Mouse (Mus musculus) E14TG2a.4 (cell line): ENCODE measurements around the gene Syt1.

Experiments
- H3K27me3 ChIP-seq: 2 replicates; pipeline ENCODE4 v1.6.1; 2014; ENCODE audit warnings: low read length, control low read depth; ENCODE audit not compliant: insufficient read depth
- H3K36me3 ChIP-seq: 2 replicates; pipeline ENCODE4 v1.6.1; 2014; ENCODE audit warnings: low read length, control low read depth; ENCODE audit not compliant: insufficient read depth
- H3K4me1 ChIP-seq: replicated peaks from 2 replicates; pipeline ENCODE4 v1.6.1; 2014; ENCODE audit warnings: low read depth, low read length, control low read depth
- H3K4me3 ChIP-seq: replicated peaks from 2 replicates; pipeline ENCODE4 v1.5.1; 2014; ENCODE audit warnings: mild to moderate bottlenecking, low read length
- H3K9me3 ChIP-seq: 2 replicates; pipeline ENCODE4 v1.6.1; 2014; ENCODE audit warnings: low read length, control low read depth
- CTCF ChIP-seq: conservative IDR thresholded peaks from 2 replicates; pipeline ENCODE4 v1.5.1; 2014; ENCODE audit warnings: low read length
- NANOG ChIP-seq: IDR thresholded peaks from 2 replicates; pipeline ENCODE4 v1.6.1; 2014; ENCODE audit warnings: borderline replicate concordance, low read length, mixed read lengths
- POU5F1 ChIP-seq: IDR thresholded peaks from 2 replicates; pipeline ENCODE4 v1.6.1; 2014; ENCODE audit warnings: low read length, borderline replicate concordance

Syt1 gene

DNA sequence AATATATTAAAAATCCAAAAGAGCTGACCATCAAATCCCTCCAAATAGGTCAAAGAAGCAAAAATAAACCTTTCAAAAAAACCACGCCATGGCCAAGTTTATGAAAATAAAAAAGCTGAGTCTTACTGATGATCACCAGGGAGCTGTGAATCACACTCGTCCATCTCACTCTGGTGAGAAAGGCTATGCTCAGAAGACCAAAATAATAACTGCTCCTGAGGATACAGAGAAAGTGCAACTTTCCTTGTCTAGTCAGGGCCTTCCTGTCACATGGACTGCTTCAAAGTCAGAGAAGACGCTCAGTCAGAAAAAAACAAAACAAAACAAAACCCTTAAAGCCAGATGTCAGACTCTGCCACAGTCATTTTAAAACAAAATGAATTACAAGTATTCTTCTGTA is 350.5 kb downstream of the Syt1 start:
- H3K27me3 ChIP-seq, result no peaks in the 10 kb centered on the region
- H3K9me3 ChIP-seq, result no peaks in the 10 kb centered on the region
- TF ChIP-seq POU5F1 (no peak), CTCF (no peak), NANOG (no peak)
- H3K36me3 ChIP-seq, result no peaks in the 10 kb centered on the region
- H3K4me1 ChIP-seq, result no peaks in the 10 kb centered on the region
- H3K4me3 ChIP-seq, result no peak overlapping the region

DNA sequence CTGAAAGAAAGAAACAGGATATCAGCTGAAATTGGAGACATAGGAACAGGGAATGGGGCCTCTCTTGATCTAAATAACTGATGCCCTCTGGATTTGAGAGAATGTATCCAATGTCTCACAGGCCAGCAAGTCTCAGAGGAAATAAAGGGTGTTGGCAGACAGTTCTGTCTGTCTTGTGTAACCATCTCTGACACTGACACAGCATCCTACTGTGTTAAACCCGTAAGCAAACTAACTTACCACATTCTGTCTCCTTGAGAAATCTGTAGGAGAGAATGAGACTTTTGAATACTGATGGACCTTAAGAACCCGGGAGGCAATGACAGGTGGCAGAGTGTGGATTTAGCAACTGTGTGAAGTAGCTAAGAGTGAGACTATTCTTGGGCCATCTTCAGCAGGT is 352.5 kb downstream of the Syt1 start:
- H3K4me3 ChIP-seq, result no peak overlapping the region
- TF ChIP-seq CTCF, result no peak
- no peak for TF ChIP-seq NANOG
- H3K9me3 ChIP-seq, result no peaks in the 10 kb centered on the region
- H3K27me3 ChIP-seq, result no peaks in the 10 kb centered on the region
- H3K4me1 ChIP-seq, result no peaks in the 10 kb centered on the region
- H3K36me3 ChIP-seq, result no peaks in the 10 kb centered on the region

DNA sequence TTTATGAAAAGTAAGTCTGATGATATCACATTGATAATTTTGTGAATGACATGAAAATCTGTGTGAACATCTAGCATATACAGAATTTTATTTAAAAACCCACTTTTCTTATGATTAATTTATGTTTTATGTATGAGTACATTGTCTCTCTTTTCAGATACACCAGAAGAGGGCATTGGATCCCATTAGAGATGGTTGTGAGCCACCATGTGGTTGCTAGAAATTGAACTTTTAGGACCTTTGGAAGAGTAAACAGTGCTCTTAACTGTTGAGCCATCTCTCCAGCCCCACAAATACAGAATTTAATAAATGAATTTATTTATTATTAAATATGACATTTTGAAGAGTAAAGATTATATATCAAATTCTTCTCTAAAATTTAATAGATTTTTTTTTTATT is 353.1 kb downstream of the Syt1 start:
- H3K4me3 ChIP-seq, result no peak overlapping the region
- H3K9me3 ChIP-seq, result no peaks in the 10 kb centered on the region
- H3K4me1 ChIP-seq, result no peaks in the 10 kb centered on the region
- no peak for TF ChIP-seq NANOG
- TF ChIP-seq POU5F1, result no peak
- TF ChIP-seq CTCF, result no peak
- H3K27me3 ChIP-seq, result no peaks in the 10 kb centered on the region
- H3K36me3 ChIP-seq, result no peaks in the 10 kb centered on the region

DNA sequence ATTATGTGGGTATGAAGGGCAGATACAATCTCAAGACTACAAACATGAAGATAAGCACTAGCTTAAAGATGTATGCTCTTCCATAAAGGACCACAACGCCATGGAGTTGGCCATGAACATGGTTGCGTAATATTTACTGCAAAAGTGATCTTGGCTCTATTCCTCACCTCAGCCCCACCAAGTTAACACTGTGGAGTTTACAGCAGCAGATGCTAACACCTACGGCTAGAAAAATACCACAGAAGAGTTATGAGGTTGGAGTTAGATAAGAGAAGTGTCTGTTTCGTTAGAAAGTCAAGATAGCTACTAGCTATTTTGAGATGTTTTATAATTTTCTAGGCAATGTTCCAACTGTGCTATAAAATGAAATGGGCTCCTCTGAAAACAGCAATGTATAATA is 353.9 kb downstream of the Syt1 start:
- Histone ChIP-seq H3K4me1 (no peaks in the 10 kb centered on the region), H3K36me3 (no peaks in the 10 kb centered on the region), H3K9me3 (no peaks in the 10 kb centered on the region), H3K27me3 (no peaks in the 10 kb centered on the region), H3K4me3 (no peak overlapping the region)
- TF ChIP-seq CTCF (no peak), NANOG (no peak), POU5F1 (no peak)

DNA sequence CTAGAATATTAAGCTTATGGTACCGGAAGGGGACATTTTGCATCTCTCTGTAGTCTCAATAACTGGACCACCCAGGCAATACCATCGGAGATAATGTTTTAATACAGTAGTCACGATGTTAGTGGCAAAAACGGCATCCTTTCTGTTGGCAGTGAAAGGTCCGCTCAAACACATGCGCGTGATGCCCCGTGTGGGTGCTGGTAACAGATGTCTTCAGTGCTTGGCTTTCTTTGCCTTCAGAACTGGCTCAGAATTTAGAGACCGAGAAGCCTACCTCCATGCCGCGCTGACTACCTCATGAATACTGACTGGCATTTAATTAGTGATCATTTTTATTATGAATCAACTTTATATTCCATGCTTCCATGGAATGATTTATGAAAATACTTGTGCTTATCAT is 355.7 kb downstream of the Syt1 start:
- Histone ChIP-seq H3K4me1 (no peaks in the 10 kb centered on the region), H3K36me3 (no peaks in the 10 kb centered on the region), H3K27me3 (no peaks in the 10 kb centered on the region), H3K4me3 (no peak overlapping the region), H3K9me3 (no peaks in the 10 kb centered on the region)
- TF ChIP-seq CTCF, result no peak
- TF ChIP-seq NANOG, result no peak
- TF ChIP-seq POU5F1, result no peak

DNA sequence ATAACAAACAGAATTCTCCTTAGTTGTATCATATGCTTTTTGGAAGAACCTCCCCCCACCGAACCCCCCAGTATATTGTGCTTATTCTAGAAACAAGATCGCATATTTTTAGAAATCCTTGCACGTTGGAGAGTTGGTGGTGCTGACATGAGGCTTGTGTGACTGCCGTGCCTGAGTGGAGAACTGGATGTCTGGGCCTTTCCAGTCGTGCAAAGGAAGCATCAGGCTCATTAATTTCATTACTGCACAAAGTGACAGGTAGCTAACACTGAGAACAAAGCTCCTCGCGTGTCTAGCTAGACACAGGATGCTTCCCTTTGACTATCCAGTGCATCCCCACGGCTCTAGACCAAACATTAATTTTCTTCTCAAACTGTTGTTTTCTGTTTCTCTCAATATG is 358.0 kb downstream of the Syt1 start:
- H3K9me3 ChIP-seq, result no peaks in the 10 kb centered on the region
- H3K36me3 ChIP-seq, result no peaks in the 10 kb centered on the region
- TF ChIP-seq POU5F1 (no peak), CTCF (no peak), NANOG (no peak)
- no peaks in the 10 kb centered on the region for H3K27me3 ChIP-seq
- no peaks in the 10 kb centered on the region for H3K4me1 ChIP-seq
- no peak overlapping the region for H3K4me3 ChIP-seq

DNA sequence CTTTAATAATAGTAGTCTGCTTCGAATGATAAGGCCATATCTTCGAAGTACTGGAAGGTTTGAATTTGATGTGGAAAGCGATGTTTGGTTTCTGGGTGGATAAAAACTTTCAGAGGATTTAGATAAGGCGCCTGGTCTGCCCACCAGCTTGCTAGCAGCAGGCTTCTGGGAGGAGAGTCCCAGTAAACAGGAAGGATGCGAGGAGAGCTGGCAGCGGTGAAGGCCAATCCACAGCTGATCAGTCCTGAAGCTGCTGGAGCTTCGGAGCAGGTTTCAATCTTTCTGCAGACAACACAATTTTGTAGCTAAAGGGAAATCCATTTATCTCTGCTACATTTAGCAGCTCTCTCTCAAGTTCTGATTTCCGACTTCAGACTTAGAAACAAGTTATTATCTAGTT is 358.7 kb downstream of the Syt1 start:
- Histone ChIP-seq H3K36me3 (no peaks in the 10 kb centered on the region), H3K9me3 (no peaks in the 10 kb centered on the region), H3K27me3 (no peaks in the 10 kb centered on the region), H3K4me1 (no peaks in the 10 kb centered on the region), H3K4me3 (no peak overlapping the region)
- TF ChIP-seq POU5F1, result no peak
- TF ChIP-seq CTCF, result no peak
- no peak for TF ChIP-seq NANOG

DNA sequence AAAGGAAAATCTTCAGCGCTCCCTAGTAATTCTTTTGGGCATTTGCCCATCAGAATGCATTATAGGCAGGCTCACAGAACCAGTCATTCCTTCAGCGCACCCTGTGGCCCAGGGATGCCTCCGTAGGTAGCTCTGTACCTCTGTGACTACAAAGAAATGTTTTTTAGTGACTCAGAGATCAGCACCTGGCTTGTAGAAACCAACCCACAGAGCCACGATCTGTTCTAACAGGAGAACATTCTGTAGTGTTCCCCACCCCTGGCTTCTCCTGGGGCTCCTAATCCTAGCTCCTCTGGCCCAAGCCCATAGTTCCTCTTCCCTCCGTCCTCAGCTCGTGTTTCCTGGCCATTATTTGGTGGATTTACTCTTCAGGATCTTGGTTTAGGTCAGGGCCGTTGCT is 361.6 kb downstream of the Syt1 start:
- H3K27me3 ChIP-seq, result no peaks in the 10 kb centered on the region
- no peak for TF ChIP-seq NANOG
- TF ChIP-seq POU5F1, result no peak
- TF ChIP-seq CTCF, result no peak
- no peaks in the 10 kb centered on the region for H3K9me3 ChIP-seq
- no peak overlapping the region for H3K4me3 ChIP-seq
- no peaks in the 10 kb centered on the region for H3K4me1 ChIP-seq
- H3K36me3 ChIP-seq, result no peaks in the 10 kb centered on the region

DNA sequence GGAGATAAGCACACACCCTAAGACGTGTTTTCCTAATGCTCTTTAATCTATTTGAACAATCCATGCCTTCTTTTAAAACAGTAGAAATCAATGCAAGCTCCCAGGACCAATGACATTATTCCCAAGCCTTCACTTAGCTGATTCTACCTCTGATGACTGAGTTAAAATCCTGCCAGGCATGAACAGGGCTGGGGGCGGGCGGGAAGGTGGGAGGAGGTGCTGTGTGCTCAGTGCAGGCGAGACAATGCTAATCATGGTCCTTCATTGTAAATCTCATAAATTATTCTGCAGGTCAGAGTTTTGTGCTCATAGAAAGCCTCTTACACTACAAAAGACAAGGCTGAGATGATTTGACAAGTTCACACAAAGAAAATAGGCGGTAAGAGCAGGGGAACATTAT is 366.9 kb downstream of the Syt1 start:
- TF ChIP-seq CTCF (no peak), NANOG (no peak), POU5F1 (no peak)
- Histone ChIP-seq H3K9me3 (no peaks in the 10 kb centered on the region), H3K27me3 (no peaks in the 10 kb centered on the region), H3K36me3 (no peaks in the 10 kb centered on the region), H3K4me1 (no peaks in the 10 kb centered on the region), H3K4me3 (no peak overlapping the region)
